Mouse (Mus musculus) left cerebral cortex, adult 9 months (tissue): ENCODE measurements around the gene Prmt2.
A peak's percentile ranks its signal among the peaks of the same experiment; 100 is the strongest.

ENCODE experiments used
- DNase-seq, 2 experiments: peaks; one replicate each; pipeline ENCODE4 v3.0.0; 2022; ENCODE audit warnings: low spot score in 2 of 2

Gene Prmt2

GRCm38 (mm10) chr10:76218240-76218639, 19.4 kb downstream of the Prmt2 start:
- no peak for DNase-seq

DNA sequence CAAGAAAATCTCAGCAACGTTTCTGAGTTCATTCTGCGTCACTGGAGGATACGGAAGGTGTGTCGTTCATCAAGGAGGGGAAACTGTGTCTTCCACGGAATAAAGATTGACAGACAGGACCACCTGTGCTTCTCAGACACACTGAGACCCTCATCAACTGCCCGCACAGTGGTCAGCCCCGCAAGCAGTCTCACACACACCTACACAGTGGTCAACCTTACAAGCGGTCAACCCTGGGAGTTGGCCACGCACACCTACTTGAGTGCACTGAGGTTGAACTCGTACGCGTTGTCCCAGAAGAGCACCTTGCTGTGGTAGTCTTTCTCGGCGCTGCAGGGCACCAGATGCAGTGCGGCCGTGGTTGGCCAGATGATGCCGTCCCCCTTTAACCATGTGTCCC, 20.6 kb downstream of the Prmt2 start:
- DNase-seq, result no peak

DNA sequence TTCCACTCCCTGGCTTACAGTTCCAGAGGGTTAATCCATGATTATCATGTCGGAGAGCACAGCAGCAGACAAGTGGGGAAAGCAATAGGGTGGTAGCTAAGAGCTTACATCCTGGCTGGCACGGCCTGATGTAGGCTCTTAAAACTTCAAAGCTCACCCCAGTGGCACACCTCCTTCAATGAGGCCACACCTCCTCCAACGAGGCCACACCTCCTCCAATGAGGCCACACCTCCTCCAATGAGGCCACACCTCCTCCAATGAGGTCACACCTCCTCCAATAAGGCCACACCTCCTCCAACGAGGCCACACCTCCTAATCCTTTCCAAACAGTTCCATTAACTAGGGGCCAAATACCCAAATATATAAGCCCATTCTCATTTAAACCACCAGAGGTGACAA, 23.5 kb downstream of the Prmt2 start:
- DNase-seq, result no peak

DNA sequence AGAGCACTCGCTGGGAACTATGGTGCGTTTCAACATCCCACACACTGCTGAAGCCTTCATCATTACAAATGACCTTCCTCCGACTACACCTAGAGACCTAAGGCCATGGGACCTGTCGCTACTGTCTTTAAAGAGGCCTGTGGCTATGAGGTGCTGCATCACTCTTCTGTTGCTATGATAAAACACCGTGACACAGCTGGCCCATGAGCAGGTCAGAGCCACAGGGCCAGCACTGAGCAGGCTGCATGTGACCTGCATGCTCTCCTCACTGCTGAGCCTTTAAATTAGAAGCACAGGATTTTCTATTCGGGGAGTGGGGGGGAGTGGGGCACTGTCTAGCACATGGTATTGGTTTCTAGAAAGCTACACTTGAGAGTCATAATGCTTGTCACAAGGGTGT, 25.5 kb downstream of the Prmt2 start:
- DNase-seq, result no peak

DNA sequence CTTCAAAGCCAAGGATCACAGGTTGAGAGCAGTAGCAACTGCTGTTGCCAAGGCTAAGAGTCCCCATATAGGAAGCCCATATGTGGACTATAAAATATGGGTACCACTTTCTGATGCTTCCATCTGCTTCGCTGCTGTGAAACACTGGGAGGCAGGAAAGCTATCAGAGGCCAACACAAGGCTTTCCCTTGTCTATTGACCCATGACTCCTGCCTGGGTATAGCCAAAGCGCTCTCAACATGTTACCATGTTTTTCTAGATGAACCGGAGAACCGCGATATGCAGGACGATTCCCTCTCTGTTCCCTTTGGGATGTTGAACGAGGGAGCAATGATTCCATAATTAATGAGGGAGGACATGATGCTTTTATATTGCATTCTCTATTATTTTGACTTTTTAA, 26.9 kb downstream of the Prmt2 start:
- no peak for DNase-seq

DNA sequence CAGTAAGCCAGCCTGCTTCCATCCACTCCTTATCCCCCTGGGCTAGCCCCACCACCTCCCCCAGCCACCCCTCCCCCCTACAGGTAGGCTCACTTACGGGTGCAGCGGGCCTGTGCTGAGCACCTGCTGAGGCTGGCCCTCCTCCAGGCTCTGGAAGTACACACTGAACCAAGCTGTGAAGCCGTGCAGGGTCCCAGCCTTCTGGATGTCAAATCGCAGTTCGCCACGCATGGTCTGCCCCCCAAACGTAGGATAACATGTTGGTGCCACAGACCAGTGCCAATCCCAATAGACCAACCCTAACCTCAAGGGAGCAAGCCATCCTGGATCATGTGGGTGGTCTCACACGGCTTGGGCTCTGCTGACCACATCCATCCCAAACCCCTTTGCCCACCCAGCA, 28.4 kb downstream of the Prmt2 start:
- no peak for DNase-seq

DNA sequence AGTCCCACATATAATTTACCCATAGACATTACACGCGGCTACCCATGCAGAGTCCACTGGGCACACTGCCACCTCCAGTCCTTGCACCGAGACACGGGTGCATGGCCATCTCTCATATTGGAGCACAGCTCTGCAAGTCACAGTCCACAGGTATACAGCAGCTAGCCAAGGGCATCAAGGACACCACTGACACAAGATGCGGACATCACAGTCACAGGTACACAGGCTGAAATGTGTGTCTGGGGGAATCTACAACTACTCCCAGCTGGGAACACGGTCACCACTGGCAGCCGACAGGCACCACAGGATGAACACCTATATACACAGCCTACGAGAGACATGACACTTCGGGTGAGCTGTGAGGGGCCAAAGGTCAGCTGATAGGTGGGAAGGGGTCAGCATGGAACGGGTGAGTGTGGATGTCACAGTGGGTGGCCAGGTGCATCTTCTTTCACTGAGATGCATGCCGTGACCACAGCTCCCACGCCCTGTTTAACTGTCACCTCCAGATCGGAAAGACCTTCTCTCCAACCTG, 30.3 kb downstream of the Prmt2 start:
- DNase-seq, result no peak

GRCm38 (mm10) chr10:76203798-76204283, 33.8 kb downstream of the Prmt2 start:
- DNase-seq, result peak in 1 of 2 experiments; percentile 32

- DNase-seq, result peak in 1 of 2 experiments; percentile 77
Measured at GRCm38 (mm10) chr10:76201978-76202377, 35.7 kb downstream of the Prmt2 start.

GRCm38 (mm10) chr10:76201416-76201815, 36.2 kb downstream of the Prmt2 start:
- no peak for DNase-seq

- DNase-seq, result no peak
Measured at GRCm38 (mm10) chr10:76188010-76188409, 49.7 kb downstream of the Prmt2 start.

DNA sequence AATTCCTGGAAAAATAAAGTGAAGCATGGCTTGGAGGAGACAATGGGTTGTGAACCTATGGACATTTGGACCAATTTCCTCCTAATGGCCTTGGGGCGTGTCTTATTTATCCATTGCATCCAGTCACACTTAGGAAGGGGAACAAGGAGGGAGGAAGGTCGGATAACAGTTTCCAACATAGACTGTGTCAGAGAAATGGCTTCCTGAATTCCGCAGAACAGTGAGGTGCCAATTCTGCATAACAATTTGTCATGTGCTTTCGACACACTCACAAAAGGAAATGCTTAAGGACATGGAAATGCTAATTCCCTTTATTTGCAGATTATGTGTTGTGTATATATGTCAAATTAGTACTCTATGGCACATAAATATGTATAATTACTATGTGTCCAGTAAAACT, 52.4 kb downstream of the Prmt2 start:
- no peak for DNase-seq

- DNase-seq, result no peak
Measured at GRCm38 (mm10) chr10:76174899-76175298, 62.8 kb downstream of the Prmt2 start.

DNA sequence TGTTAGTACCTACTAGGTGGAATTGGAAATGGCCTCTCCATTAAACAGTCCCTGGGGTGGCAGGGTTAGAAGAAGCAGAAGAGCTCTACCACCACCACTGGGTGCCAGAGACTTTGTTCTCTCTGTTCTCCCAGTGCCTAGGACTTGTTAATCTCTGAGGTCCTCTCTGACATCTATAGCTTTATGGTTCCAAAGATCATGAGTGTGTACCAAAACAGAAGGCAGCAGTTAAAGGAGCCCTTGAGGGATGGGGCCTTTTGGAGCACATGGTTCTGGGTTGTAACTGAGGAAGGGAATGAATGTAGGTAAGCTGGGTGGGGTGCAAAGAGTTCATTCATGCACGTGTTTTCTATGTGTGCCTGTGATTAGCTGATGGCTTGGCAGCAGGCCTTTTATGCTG, 79.7 kb downstream of the Prmt2 start:
- DNase-seq, result no peak

DNA sequence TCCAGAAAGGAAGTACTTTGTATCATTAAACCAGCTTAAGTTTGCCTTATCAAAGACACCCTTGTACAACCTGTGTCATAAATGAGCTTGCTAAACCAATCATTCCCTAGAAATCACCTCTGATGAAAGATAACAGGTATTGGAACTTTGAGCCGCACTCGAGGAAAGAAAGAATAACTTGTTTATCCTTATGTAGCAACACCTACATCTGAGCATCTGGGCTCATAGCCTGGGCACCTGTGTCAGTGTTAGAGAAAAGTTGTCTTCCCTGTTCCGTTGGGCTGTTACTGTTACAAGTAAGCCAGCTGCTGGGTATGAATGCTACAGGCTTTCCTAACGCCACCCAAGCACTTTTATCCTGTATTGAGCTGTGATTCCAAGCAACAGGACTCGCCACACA, 80.1 kb downstream of the Prmt2 start:
- no peak for DNase-seq
